Mouse (Mus musculus) G1E (cell line): ENCODE data around the gene Lig3.

Source experiments
- CTCF ChIP-seq: IDR thresholded peaks from 2 replicates; pipeline ENCODE4 v1.5.1; 2012; ENCODE audit warnings: low read depth, low read length, inconsistent platforms, mixed read lengths
- POLR2AphosphoS5 ChIP-seq: IDR thresholded peaks from 2 replicates; pipeline ENCODE4 v1.6.1; 2012; ENCODE audit warnings: low read depth, low read length, inconsistent platforms; ENCODE audit not compliant: insufficient replicate concordance
- TAL1 ChIP-seq: conservative IDR thresholded peaks from 2 replicates; pipeline ENCODE4 v1.6.1; 2012; ENCODE audit warnings: low read depth, low read length, inconsistent platforms, mixed read lengths

- TF ChIP-seq CTCF: no peak
- TF ChIP-seq TAL1: no peak
- no peak for TF ChIP-seq POLR2AphosphoS5
These were observed 66.0 kb downstream of the Lig3 start for GRCm38 (mm10) chr11:82846938-82847337.
